Mouse (Mus musculus): ENCODE data around the gene Zfp956.

Zfp956 gene

GRCm38 (mm10) chr6:47974599-47974998 is 21.4 kb downstream of the Zfp956 start:
- DNase-seq (ENCODE audit: low spot score) = no peak

GRCm38 (mm10) chr6:47978897-47979368 is 25.7 kb downstream of the Zfp956 start:
- peak; percentile 69 for DNase-seq (ENCODE audit: low spot score)

- no peak for DNase-seq (ENCODE audit: low spot score)
Measured at GRCm38 (mm10) chr6:47983936-47984335, 30.7 kb downstream of the Zfp956 start.

GRCm38 (mm10) chr6:47995661-47996060 is 42.5 kb downstream of the Zfp956 start:
- no peak for DNase-seq (ENCODE audit: low spot score)

- no peak for DNase-seq (ENCODE audit: low spot score)
Measured at GRCm38 (mm10) chr6:48010727-48011126, 57.5 kb downstream of the Zfp956 start.
